In the genomic region with DNA sequence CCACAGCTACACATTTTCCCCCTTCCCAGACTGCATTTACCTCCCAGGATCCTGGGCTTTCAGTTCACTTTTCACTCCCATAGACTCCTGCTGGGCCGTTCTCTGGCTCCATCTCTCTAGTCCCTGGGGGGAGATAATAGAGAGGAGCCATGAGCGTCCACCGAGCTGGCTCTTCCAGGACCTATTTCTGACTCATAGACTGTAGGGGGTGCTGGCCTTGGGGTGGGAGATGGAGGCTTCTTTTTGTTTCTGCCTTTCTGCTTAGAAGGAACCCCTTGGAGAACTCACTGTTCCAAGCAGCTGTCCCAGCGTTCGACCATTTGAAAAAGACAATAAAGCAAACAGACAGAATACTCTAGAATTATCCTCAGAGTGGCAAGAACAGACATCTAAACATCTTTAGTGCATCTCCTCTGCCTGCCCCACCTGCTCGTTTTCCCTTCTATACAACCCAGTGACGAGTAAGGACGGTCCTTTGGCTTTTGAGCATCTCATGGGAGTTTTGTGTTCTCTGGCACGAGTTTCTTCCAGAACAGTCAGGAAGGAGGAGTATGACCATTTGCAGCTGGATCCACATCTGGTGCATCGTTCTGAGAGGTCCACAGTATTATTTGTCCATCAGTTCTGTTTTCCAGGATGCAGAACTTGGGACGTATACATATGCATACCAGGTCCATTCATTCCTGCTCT, we compare ENCODE assay signal across 23 mouse cellular contexts.
DNase-seq lines count a peak whose midpoint lies in the region; ATAC-seq and TF ChIP-seq lines count a peak whose summit lies in the region.
"Had no signal": no experiment of that assay in that cellular context is flagged by ENCODE, and none has a peak within 500 bp of the region (broad histone marks: within the 10 kb centered on the region; RNA-seq: fewer than 3 reads in every experiment).

No protein-coding gene starts in this region.

- H3K4me3 ChIP-seq in heart, embryonic 10.5 days = no peak overlapping the region
- H3K4me3 ChIP-seq in lung, postnatal 0 days (ENCODE audit: low read depth, low read length) = no peak overlapping the region
- H3K4me3 ChIP-seq: left cerebral cortex, adult 2 months; limb, embryonic 12.5 days; liver, embryonic 15.5 days; midbrain, embryonic 10.5 days had no signal

- WGBS in heart, embryonic 10.5 days = 82% methylated on average over 11 of the region's 11 CpGs
- WGBS in lung, postnatal 0 days = 85% methylated on average over 11 of the region's 11 CpGs

- intact Hi-C loops in heart, postnatal 10 days (cut with DNase I) = no loop called here

- no peak overlapping the region for H3K4me2 ChIP-seq in lung, postnatal 0 days (replicated peaks; ENCODE audit: low read depth, low read length)
- H3K4me2 ChIP-seq: hindbrain, embryonic 14.5 days; limb, embryonic 12.5 days; liver, embryonic 15.5 days; lung, embryonic 14.5 days had no signal

- TF ChIP-seq EP300 in lung, postnatal 0 days (IDR thresholded peaks at IDR 0.05) = no peak

- peaks cover 8% of the 10 kb centered on the region for H3K4me1 ChIP-seq in heart, embryonic 10.5 days
- H3K4me1 ChIP-seq in lung, postnatal 0 days (ENCODE audit: insufficient read depth, low read depth, low read length) = no peaks in the 10 kb centered on the region
- H3K4me1 ChIP-seq: limb, embryonic 12.5 days; liver, embryonic 15.5 days; midbrain, embryonic 10.5 days had no signal

- H3K9ac ChIP-seq in lung, postnatal 0 days (replicated peaks; ENCODE audit: low read depth) = no peak overlapping the region
- H3K9ac ChIP-seq: hindbrain, embryonic 14.5 days; limb, embryonic 12.5 days; liver, embryonic 15.5 days; lung, embryonic 14.5 days had no signal

- no peak for TF ChIP-seq CTCF in lung, postnatal 0 days (IDR thresholded peaks at IDR 0.05)

- no peaks in the 10 kb centered on the region for H3K9me3 ChIP-seq in heart, embryonic 10.5 days
- H3K9me3 ChIP-seq in lung, postnatal 0 days (ENCODE audit: low read length) = 0 out of 2 replicates have a peak, but pooled peaks cover 3% of the 10 kb centered on the region
- H3K9me3 ChIP-seq: liver, embryonic 15.5 days had no signal

- no peak overlapping the region for H3K27ac ChIP-seq in heart, embryonic 10.5 days
- no peak overlapping the region for H3K27ac ChIP-seq in lung, postnatal 0 days (ENCODE audit: low read length)
- H3K27ac ChIP-seq: hindbrain, embryonic 14.5 days; left cerebral cortex, adult 2 months; limb, embryonic 12.5 days; liver, embryonic 15.5 days; midbrain, embryonic 10.5 days had no signal

- H3K27me3 ChIP-seq in heart, embryonic 10.5 days (ENCODE audit: insufficient read depth, poor library complexity, severe bottlenecking) = no peaks in the 10 kb centered on the region
- no peaks in the 10 kb centered on the region for H3K27me3 ChIP-seq in lung, postnatal 0 days (replicated peaks; ENCODE audit: insufficient read depth, low read length)
- H3K27me3 ChIP-seq: limb, embryonic 12.5 days; liver, embryonic 15.5 days; Patski had no signal

- no peak for ATAC-seq in lung, postnatal 0 days
- ATAC-seq: forebrain, embryonic 14.5 days; intestine, postnatal 0 days; midbrain, embryonic 16.5 days; Patski had no signal

- H3K36me3 ChIP-seq in heart, embryonic 10.5 days = 0 out of 2 replicates have a peak, but pooled peaks cover 5% of the 10 kb centered on the region
- H3K36me3 ChIP-seq in lung, postnatal 0 days (ENCODE audit: insufficient read depth, low read length) = no peaks in the 10 kb centered on the region
- H3K36me3 ChIP-seq: liver, embryonic 15.5 days; midbrain, embryonic 10.5 days had no signal

- peak; percentile 97 for DNase-seq in heart, adult 11 months
- DNase-seq in heart, embryonic 10.5 days (ENCODE audit: low spot score) = no peak
- DNase-seq in kidney, postnatal 10 days = peak; percentile 21
- DNase-seq in kidney, postnatal 25 days = no peak
- peak; percentile 48 to 57 for DNase-seq in heart, postnatal 10 days
- no peak for DNase-seq in lung, postnatal 0 days (ENCODE audit: low spot score)
- DNase-seq in urinary bladder, adult 2 months (ENCODE audit: low spot score) = no peak
- DNase-seq: adrenal gland, postnatal 10 days; cerebellum, adult 8-10 months; cerebellum, postnatal 25 days; lung, embryonic 14.5 days; right cerebral cortex, postnatal 4 days; thymus, adult 2 months; thymus, postnatal 36 days had no signal

Comparison
In these comparisons a context has a peak if more than half of its experiments do, and no peak if none do; other contexts are left out.
1. DNase-seq: peak in heart, adult 11 months (single experiment), kidney, postnatal 10 days (single experiment) and heart, postnatal 10 days (2 of 2); none in heart, embryonic 10.5 days (single experiment), kidney, postnatal 25 days (0 of 2), lung, postnatal 0 days (single experiment) and urinary bladder, adult 2 months (single experiment).